Mouse (Mus musculus) kidney, adult 2 months (tissue): ENCODE measurements around the gene Drd3. TPM values are rescaled to one million over a fixed set of nuclear protein-coding genes. Genes with fewer than 3 reads are reported as not detected.

Experiments
- DNase-seq: peaks from one replicate; pipeline ENCODE4 v3.0.0; 2021
- H3K27ac ChIP-seq: fragments of 200-500 bp; 2 replicates; pipeline ENCODE4 v1.5.1; 2012; ENCODE audit warnings: low read depth, low read length, control low read depth, inconsistent platforms; ENCODE audit not compliant: insufficient read depth
- H3K27me3 ChIP-seq: fragments of 200-500 bp; replicated peaks from 2 replicates; pipeline ENCODE4 v1.6.1; 2012; ENCODE audit warnings: mild to moderate bottlenecking, moderate library complexity, low read length, inconsistent platforms; ENCODE audit not compliant: control insufficient read depth, insufficient read depth
- H3K36me3 ChIP-seq: fragments of 200-500 bp; 2 replicates; pipeline ENCODE4 v1.6.1; 2012; ENCODE audit warnings: mild to moderate bottlenecking, moderate library complexity, low read length, inconsistent platforms; ENCODE audit not compliant: control insufficient read depth, insufficient read depth
- H3K4me1 ChIP-seq: fragments of 200-500 bp; 2 replicates; pipeline ENCODE4 v1.6.1; 2011; ENCODE audit warnings: low read length; ENCODE audit not compliant: control insufficient read depth, insufficient read depth
- H3K4me3 ChIP-seq: fragments of 200-500 bp; 2 replicates; pipeline ENCODE4 v1.5.1; 2011; ENCODE audit warnings: mild to moderate bottlenecking, low read depth, low read length, control low read depth; ENCODE audit not compliant: insufficient read depth
- CTCF ChIP-seq: fragments of 200-500 bp; conservative IDR thresholded peaks from 2 replicates; pipeline ENCODE4 v1.5.1; 2011; ENCODE audit warnings: low read depth, mild to moderate bottlenecking, control low read depth, low read length, moderate library complexity, mixed read lengths; ENCODE audit not compliant: insufficient read depth, insufficient read length
- POLR2A ChIP-seq: fragments of 200-500 bp; IDR thresholded peaks from one replicate; pipeline ENCODE4 v1.6.1; 2011; ENCODE audit warnings: low read depth, low read length, control low read depth
- WGBS: fragments of 180-500 bp; shearing (Covaris S2); methylation state at CpG from one replicate; pipeline ENCODE4 v1.1.7; 2018; 5-methylcytosine and 5-hydroxymethylcytosine counted together
- polyA plus RNA-seq: library from polyadenylated mRNA; depleted of rRNA; stranded (reverse); fragments of >200 nt; gene quantifications from 2 replicates; pipeline ENCODE4 v1.2.3, GENCODE M21; 2012; rRNA removed

Drd3 gene
- 0.08 and 0.10 TPM in 2 replicates for polyA plus RNA-seq

- TF ChIP-seq CTCF (no peak), POLR2A (no peak)
- WGBS, result 6% methylated on average over 7 of the region's 7 CpGs
- no peak within 1 kb of the TSS for H3K4me3 ChIP-seq
Measured at GRCm38 (mm10) chr16:43753751-43754150, at the start of gene Drd3. Gene Drd3, plus strand, starts transcription at chr16:43754026.

GRCm38 (mm10) chr16:43708335-43709061 lies 45.3 kb upstream of the Drd3 start:
- no peak overlapping the region for H3K4me3 ChIP-seq
- H3K27me3 ChIP-seq, result no peaks in the 10 kb centered on the region
- 24% methylated on average over 13 of the region's 13 CpGs for WGBS
- no peak for DNase-seq
- TF ChIP-seq POLR2A, result no peak
- TF ChIP-seq CTCF, result no peak
- H3K4me1 ChIP-seq, result no peaks in the 10 kb centered on the region
- H3K27ac ChIP-seq, result no peak overlapping the region
- H3K36me3 ChIP-seq, result no peaks in the 10 kb centered on the region

More at GRCm38 (mm10) chr16:43753751-43754150, at the start of gene Drd3:
- Histone ChIP-seq H3K27ac (no peak within 1 kb of the TSS), H3K36me3 (no peaks in the 10 kb centered on the region), H3K27me3 (no peaks in the 10 kb centered on the region), H3K4me1 (no peaks in the 10 kb centered on the region)
- DNase-seq, result no peak

GRCm38 (mm10) chr16:43709062-43709413 lies 44.8 kb upstream of the Drd3 start:
- no peaks in the 10 kb centered on the region for H3K36me3 ChIP-seq
- H3K27me3 ChIP-seq, result no peaks in the 10 kb centered on the region
- DNase-seq, result no peak
- no peak overlapping the region for H3K27ac ChIP-seq
- TF ChIP-seq POLR2A, result no peak
- TF ChIP-seq CTCF, result no peak
- H3K4me3 ChIP-seq, result no peak overlapping the region
- no peaks in the 10 kb centered on the region for H3K4me1 ChIP-seq
- WGBS, result 36% methylated on average over 15 of the region's 15 CpGs

- H3K27ac ChIP-seq, result no peak overlapping the region
- WGBS, result 28% methylated on average over 9 of the region's 9 CpGs
Measured at GRCm38 (mm10) chr16:43709432-43710133, 44.2 kb upstream of the Drd3 start.

GRCm38 (mm10) chr16:43710134-43710475 lies 43.7 kb upstream of the Drd3 start:
- H3K27ac ChIP-seq, result no peak overlapping the region
- WGBS, result 35% methylated on average over 6 of the region's 6 CpGs
- no peak for DNase-seq

More at GRCm38 (mm10) chr16:43709432-43710133, 44.2 kb upstream of the Drd3 start:
- Histone ChIP-seq H3K36me3 (no peaks in the 10 kb centered on the region), H3K27me3 (no peaks in the 10 kb centered on the region), H3K4me1 (no peaks in the 10 kb centered on the region), H3K4me3 (no peak overlapping the region)
- TF ChIP-seq CTCF, result no peak
- TF ChIP-seq POLR2A, result no peak
- no peak for DNase-seq

GRCm38 (mm10) chr16:43710651-43711050 lies 43.2 kb upstream of the Drd3 start:
- 61% methylated on average over 11 of the region's 11 CpGs for WGBS
- TF ChIP-seq CTCF (no peak), POLR2A (no peak)
- DNase-seq, result peak; percentile 8
- Histone ChIP-seq H3K27me3 (no peaks in the 10 kb centered on the region), H3K36me3 (no peaks in the 10 kb centered on the region), H3K27ac (no peak overlapping the region), H3K4me1 (no peaks in the 10 kb centered on the region), H3K4me3 (no peak overlapping the region)

More at GRCm38 (mm10) chr16:43710134-43710475, 43.7 kb upstream of the Drd3 start:
- Histone ChIP-seq H3K36me3 (no peaks in the 10 kb centered on the region), H3K27me3 (no peaks in the 10 kb centered on the region), H3K4me3 (no peak overlapping the region), H3K4me1 (no peaks in the 10 kb centered on the region)
- TF ChIP-seq CTCF, result no peak
- TF ChIP-seq POLR2A, result no peak

- Histone ChIP-seq H3K36me3 (no peaks in the 10 kb centered on the region), H3K27ac (no peak overlapping the region), H3K4me1 (no peaks in the 10 kb centered on the region), H3K27me3 (no peaks in the 10 kb centered on the region), H3K4me3 (no peak overlapping the region)
- TF ChIP-seq POLR2A (no peak), CTCF (no peak)
- WGBS, result 96% methylated on average over 7 of the region's 7 CpGs
- DNase-seq, result no peak
Measured at GRCm38 (mm10) chr16:43711361-43711760, 42.5 kb upstream of the Drd3 start.
